Mouse (Mus musculus) frontal cortex, postnatal 14 days (tissue): ENCODE measurements around the gene Cuedc1.
A peak's percentile ranks its signal among the peaks of the same experiment; 100 is the strongest.

Source experiments
- DNase-seq, 2 experiments: peaks; one replicate each; pipeline ENCODE4 v3.0.0; 2022; ENCODE audit warnings: low spot score in 2 of 2

Gene Cuedc1

DNA sequence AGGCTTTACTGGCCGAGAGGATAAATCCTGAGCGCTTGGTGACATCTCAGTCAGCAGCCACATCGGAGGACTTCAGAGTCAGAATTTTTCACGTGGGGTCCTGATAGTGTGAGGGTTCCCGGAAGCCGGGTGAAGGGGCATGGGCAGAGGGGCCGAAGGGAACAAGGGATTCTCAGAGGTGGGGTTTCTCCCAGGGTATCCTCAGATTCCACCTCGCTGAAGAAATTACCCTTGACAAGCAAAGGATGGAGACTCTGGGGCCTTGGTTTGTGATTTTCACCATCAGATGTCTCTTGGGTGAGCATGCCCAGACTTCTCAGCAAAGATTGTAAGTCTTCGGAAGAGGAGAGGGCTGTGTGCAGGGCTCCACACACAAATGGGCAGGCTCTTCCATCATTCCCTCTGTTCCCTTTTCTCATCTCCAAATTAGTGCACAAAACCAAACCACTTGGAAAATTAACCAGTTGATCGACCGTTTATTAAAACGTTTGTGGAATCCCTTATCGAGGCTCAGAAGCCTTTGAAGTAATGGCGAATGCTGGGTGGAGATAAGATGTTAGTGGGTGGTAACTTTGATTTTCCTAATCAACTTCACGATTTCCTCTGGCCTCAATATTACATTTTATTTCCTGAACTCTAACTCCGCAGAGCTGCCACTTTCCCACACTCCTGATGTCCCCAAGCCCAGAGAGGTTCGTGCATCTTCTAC is at the start of gene Cuedc1:
Cuedc1 (plus strand) TSS at position 38 of the 709 bp plus-strand sequence.
- DNase-seq, result no peak

DNA sequence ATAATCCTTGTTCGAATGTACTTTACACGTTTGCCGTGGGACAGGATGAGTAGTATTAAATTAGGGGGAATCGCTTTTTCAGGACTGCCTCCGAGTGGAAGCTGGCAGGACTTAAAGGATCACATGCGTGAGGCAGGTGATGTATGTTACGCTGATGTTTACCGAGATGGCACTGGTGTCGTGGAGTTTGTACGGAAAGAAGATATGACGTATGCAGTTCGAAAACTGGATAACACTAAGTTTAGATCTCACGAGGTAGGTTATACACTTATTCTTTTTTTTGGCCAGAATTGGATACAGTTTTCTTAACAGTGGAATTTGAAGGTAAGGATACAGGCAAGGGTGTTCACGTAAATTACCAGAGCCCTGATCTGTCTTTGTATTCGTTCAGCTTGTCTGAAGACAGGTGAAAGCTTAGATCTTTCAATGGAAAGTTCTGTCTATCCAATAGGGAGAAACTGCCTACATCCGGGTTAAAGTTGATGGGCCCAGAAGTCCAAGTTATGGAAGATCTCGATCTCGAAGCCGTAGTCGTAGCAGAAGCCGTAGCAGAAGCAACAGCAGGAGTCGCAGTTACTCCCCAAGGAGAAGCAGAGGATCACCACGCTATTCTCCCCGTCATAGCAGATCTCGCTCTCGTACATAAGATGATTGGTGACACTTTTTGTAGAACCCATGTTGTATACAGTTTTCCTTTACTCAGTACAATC is 48.7 kb upstream of the Cuedc1 start:
- DNase-seq, result no peak

DNA sequence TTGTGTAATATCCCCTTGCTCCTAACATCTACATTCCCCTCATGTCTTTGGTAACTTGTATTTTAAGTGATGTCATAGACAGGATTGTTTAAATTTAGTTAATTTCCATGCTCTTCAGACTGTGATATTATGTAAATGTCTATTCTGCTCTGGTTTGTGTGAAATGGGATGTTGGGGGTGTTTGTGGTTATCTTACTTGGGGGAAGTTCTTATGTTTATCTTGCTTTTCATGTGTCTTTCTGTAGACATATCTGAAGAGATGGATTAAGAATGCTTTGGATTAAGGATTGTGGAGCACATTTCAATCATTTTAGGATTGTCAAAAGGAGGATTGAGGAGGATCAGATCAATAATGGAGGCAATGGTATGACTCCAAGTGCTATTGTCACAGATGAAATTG is 48.1 kb upstream of the Cuedc1 start:
- DNase-seq, result no peak

DNA sequence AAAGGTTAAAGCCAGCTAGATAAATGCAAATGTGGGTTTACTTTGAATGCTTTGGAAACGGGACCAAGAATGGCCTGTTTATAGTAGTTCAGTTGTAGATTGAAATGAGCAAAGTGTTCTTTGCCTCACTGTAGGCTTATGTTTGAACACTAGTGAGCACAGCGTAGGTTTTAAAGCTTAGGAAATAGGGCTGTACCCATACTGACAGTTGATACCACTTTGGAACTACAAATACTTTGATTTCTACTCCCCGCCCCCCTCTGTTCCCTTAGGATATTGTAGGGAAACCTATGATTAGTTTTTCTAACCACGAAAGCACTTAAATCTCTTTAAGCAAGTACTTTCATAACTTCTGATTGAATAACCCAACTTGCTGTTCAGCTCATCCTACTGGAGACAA is 45.2 kb upstream of the Cuedc1 start:
- DNase-seq, result no peak

DNA sequence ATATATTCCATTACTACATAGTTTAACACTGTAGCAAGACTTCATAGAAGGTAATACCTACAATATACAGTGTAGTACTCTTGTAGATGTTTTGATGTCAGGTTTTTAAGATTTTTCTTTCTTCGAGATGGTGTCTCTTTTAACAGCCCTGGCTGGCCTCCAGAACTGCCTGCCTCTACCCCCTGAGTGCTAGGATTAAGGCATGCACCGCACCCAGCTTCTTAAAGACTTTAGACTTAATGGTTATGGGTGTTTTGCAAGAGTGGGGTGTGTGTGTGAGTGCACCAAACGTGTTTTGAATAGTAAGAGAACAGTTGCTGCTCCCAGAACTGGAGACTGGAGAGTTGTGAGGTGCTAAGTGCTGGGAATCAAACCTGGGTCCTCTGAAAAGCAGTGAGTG is 44.0 kb upstream of the Cuedc1 start:
- no peak for DNase-seq

DNA sequence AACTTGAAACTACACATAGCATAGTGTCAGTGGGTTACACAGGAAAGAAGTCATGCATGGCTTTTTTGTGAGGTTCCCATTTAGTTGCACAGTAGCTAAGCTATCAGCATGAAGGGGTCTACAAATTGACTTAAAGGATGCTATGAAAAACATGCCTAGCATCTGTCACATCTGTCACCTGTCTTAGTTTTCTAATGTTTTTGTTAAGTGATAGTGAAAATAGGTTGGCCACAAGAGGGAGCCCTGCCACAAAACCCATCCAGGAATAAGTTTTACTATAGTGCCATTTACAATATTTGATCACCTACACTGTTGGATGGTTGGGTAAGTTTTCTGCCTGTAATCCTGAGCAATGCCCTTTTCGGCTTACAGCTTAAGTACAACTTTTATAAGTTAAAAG is 43.3 kb upstream of the Cuedc1 start:
- DNase-seq, result peak in 1 of 2 experiments; percentile 35

DNA sequence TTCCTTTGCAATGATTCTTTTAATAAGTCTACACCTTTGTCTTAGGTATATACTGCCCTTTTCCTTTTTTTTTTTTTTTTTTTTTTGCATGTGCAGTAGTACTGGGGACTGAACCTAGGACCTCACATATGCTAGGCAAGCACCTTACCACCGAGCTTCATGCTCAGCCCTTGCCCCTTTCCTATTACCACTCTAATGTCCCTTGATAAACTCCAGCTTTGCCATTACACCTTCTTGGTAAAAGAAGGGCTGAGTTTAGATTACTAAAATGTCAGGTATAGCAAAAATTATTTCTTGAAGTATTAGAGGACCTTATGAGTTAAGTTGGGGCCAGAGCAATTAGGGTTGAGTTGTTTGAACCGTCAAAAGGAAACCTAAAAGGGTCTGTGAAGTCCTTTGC is 42.1 kb upstream of the Cuedc1 start:
- no peak for DNase-seq

DNA sequence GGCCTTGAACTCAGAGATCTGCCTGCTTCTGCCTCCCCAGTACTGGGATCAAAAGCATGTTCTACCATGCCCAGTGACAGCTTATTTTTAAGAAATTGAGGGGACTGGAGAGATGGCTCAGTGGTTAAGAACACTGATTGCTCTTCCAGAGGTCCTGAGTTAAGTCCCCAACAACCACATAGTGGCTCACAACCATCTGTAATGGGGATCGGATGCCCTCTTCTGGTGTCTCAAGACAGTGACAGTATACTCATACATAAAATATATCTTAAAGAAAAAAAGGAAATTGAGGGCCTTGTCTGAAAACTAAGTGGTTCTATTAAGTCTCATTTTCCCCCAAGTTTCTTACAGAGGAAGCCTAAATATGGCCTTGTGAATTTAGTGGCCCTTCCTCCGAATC is 40.1 kb upstream of the Cuedc1 start:
- DNase-seq, result no peak

DNA sequence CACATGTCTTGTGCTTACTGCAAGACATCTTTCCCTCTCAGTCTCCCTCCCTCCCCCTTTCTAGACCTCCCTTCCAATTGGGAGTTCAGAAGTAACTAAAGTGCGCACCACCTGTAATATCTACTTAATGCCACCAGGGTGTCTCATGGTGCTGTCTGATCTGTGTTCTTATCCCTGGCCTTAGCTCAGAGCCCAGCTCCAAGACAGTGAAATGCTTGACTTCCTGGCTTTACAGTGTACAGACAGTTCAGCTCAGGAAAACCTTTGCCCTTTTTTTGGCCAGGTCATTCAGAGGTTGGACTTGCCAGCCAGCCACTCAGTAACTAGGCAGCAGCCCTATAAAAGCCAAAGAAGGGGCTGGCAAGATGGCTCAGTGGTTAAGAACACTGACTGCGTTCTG is 38.7 kb upstream of the Cuedc1 start:
- no peak for DNase-seq

DNA sequence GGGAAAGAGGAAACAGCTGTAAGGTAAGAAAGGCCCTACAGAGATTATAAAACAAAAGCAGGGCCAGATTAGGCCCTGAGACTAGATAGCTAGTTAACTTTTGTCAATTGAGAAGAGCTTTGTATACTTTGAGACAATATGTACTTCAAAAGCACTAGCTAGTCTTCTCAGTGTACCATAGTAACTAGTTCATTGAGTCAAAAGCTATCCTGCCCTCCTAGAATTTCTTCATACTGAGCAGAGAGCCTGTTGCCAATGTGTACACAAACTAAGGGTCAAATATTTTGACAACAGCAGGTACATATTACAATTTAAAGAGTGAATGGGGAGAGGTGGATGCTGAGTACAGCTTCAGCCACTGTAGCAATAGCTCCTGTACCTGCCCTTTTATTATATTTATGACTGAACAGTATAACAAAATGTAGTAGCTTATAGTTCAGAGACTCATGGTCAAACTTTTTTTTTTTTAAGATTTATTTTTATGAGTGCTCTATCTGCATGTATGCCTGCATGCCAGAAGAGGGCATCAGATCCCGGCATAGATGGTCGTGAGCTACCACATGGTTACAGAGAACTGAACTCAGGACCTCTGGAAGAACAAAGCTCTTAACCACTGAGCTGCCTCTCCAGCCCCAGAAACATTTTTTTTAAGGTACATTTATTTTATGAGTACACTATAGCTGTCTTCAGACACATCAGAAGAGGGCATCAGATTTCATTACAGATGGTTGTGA is 35.8 kb upstream of the Cuedc1 start:
- no peak for DNase-seq

DNA sequence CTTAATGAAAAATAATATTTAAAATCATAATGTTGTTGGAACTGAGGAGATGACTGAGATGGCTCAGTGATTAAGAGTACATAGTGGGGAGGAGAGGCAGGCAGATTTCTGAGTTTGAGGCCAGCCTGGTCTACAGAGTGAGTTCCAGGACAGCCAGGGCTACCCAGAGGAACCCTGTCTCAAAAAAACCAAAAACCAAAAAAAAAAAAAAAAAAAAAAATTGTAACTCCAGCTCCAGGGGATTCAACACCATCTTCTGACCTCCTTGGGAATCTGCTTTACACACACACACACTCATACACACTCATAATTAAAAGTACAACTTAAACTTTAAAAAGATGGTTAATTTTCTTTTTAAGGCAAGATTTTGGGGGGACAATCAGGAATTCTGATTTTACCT is 32.1 kb upstream of the Cuedc1 start:
- no peak for DNase-seq

DNA sequence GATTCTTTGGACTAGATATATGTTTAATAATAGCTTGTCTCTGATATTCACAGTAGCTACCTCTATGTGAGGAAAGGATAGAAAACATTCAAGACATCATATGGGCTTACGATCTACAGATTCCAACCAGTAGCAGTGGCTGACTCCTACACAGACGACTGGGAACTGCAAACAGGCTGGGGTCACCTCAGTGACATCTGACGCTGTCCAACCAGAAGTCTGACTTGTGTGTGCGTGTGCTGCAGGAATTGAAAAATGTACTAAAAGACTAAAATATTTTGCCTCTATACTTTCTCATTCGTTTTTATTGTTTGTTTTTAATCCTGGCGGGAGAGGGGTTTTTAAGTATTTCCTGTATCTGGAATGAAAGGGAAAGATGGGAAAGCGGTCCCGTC is 30.7 kb upstream of the Cuedc1 start:
- no peak for DNase-seq

DNA sequence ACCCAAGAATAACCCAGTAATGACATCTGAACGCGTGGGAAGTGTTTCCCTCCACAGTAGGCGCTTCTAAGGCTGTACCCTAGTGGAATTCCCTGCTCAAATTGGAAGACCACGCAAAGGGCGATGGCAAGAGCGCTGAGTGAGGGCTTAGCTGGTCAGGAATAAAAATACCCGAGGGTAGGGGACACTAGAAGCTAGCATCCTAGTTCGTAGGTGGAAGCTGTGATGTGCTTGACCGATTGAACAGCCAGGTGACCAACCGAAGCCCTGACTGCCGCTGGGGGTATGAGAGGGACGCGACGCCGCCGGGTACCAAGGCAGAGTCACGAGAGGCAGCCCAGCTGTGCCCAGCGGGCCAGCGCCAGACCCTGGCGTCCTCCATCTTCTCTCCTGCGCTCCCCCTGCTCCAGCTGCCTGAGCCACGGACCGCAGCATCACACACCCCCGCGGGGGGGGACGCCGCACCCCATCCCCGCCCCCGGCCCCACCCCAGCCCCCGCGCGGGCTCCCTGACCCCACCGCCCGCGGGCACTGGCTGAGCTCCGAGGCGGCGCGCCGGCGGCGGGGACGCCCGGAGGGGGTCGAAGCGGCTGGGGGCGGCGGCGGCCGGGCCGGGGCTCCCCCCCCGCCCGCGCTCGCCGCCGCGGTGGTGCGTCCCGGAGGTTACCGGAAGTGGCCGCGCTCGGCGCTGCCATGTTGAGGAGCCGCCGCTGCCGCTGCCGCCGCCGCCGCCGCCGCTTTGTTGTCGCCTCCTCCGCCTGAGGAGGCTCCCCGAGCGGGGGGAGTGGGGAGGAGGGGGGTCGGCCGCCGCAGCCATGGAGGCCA is 30.1 kb upstream of the Cuedc1 start, which contains the start of gene Vezf1:
Vezf1 (plus strand) TSS at position 694 of the 825 bp plus-strand sequence.
- peak; percentile 41 to 60 for DNase-seq

DNA sequence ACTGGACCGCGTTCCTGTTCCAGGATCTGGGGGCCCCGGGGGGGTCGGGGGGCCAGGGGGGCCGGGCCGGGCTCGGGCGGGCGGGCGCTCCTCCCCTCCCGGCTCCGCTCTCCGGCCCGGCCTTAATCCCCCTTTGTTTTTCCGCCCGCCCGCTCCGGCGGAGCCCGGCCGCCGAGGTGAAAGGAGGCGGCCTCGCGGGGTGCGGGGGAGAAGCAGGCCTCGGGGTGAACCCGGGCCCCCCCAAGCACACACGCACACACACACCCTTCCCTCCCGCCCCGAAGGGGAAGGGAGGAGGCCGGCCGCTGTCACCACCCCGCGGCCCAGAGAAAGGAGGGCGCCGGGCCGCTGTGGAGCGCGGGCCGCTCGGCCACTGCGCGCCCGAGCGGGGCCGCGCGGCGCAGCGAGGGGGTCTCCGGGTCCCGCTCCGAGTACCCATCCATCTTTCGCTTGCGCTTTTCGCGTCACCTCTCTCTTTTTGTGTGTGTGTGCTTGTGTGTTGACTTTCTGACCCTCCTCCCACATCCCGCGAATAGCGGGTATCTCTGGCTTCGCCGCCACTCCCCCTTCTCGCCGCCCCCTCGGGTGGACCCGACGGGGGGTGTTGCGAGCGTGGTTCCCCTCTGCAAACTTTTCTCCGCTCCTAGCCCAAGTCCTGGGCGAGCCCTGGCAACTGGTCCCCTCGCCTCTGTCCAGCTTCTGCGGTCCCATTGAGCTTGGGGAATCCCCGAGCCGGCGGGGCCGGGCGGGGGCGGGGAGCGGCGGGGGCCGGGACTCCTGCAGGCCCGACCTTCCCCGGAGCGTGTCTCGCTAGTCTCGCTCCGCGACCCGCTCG is 29.2 kb upstream of the Cuedc1 start:
- no peak for DNase-seq

DNA sequence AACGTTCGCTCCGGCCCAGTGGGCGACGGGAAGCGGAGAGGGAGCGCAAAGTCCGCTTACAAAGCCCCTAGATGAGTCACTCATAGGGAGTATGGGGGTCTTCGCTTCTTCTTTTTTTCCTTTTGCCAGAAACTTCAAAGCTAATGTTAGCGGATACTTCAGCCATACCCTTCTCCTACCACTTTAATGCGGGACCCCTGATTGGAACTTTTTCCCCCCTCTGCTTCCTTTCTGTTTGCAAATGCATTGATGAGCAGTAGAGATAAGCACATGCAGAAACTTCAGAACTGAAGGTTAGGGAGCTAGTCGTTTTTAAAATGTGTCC is 28.6 kb upstream of the Cuedc1 start:
- no peak for DNase-seq

DNA sequence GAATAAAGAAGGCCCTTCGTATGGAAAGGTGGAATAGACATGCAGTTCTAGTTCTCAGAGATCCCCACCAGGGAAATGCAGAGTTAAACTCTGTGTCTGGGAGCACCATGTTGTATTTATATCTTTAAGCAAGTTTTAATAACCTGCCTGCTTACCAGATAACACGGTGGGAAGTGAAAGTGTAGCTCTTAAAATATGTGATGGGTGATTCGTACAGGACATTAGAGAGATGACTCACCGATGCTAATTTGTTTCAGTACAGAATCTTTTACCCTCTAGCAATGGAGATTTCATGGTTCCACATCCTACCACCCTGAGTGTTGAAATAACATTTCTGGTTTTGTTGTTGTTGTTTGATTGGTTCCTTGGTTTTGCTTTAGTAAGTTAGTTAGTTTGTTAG is 27.5 kb upstream of the Cuedc1 start:
- DNase-seq, result no peak

DNA sequence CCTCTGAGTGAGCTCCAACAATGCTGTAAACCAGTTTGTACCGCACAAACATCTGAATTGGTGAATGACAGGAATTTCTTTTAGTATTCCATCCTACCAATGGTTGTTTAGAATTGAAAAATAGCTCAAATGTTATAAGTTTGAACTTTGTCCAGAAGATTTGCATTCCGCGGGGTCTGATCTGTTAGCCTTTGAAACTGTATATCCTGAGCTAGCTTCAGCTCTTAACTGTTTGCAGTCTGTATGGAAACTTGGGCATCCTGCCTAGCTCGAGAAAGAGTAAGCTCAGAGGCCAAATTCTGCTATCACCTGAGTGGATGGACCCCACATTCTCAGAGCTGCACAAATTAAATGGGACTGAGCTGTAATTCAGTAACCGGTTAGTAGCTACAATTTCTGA is 26.7 kb upstream of the Cuedc1 start:
- no peak for DNase-seq

DNA sequence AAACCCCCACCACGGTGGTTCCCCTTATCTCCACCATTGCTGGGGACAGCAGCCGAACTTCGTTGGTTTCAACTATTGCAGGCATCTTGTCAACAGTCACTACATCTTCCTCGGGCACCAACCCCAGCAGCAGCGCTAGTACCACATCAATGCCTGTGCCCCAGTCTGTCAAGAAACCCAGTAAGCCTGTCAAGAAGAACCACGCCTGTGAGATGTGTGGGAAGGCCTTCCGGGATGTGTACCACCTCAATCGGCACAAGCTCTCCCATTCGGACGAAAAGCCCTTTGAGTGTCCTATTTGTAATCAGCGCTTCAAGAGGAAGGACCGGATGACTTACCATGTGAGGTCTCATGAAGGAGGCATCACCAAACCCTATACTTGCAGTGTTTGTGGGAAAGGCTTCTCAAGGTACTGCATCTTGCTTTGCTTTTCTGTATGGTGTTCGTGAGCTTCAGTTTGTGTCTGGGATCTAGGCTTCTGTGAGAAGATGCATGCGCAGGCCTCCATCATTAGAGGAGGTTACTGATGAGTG is 24.4 kb upstream of the Cuedc1 start:
- no peak for DNase-seq

DNA sequence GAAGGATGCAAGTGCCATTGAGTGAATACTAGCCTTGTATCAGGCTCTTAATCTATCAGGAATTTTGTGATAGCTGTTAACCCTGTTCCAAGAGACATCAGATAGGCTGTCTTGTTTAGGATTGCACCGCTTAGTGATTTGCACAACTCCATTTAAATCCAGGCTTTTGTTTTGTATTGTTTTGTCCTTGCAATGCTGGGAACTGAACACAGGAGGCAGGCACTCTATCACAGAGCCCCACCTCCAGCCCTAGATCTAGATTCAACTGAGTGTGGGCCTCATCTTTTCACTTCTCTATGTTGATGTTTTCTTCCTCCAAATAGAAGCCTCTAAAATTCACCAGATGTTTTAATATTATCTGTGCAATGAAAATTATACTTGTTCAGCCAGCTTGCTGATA is 22.2 kb upstream of the Cuedc1 start:
- DNase-seq, result no peak

DNA sequence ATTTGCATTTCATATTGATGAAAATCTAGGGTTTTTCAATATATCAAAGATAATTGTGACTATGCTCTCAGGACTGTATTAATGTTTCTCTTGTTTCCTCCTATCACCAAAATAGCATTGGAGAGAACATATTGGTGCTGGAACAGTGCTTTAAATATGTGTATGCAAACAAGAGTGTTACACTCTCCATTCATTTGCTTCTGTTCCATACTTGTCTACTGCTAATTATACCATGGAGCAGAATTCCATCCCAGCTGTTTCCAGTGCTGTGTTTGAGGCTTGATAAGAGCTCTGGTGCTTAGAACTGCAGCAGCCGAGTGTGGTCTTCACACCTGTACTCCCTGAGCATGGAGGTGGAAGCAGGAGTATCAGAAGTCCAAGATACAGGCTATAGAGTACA is 21.5 kb upstream of the Cuedc1 start:
- no peak for DNase-seq

DNA sequence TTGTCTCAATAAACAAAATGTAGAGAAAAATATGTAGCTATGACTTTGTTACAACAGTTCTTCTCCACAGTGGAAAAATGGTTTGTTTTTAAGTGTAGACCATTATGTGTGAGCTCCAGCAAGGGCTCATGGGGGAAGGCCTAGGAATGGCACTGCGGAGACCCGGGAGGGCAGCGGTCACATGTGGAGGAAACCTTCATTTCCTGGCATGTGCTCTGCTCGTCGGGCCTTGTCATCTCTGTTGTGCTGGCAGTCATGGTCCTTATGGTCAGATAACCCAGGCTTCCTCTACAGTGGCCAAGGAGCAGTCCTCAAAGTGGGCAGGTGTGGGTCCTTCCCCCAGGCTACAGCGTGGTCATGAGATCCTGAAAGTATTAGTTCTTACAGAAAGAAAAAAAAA is 14.2 kb upstream of the Cuedc1 start:
- DNase-seq, result no peak
